Mouse (Mus musculus): ENCODE results near the gene Uchl1.

Uchl1 gene

GRCm38 (mm10) chr5:66676457-66677117, 696 bp downstream of the Uchl1 start:
- Histone ChIP-seq H3K27me3 (ENCODE audit: insufficient read depth, low read length) (peaks cover 13% of the 10 kb centered on the region), H3K4me3 (replicated peaks; ENCODE audit: low read length) (peak overlapping the region; percentile 92), H3K9me3 (ENCODE audit: low read length) (no peaks in the 10 kb centered on the region), H3K4me1 (replicated peaks; ENCODE audit: low read depth, low read length) (peaks cover 42% of the 10 kb centered on the region), H3K36me3 (ENCODE audit: insufficient read depth, low read length) (peaks cover 40% of the 10 kb centered on the region)
- TF ChIP-seq CTCF (conservative IDR thresholded peaks at IDR 0.05; ENCODE audit: low read length) (no peak), NANOG (IDR thresholded peaks at IDR 0.05; ENCODE audit: borderline replicate concordance, low read length) (no peak), POU5F1 (IDR thresholded peaks at IDR 0.05; ENCODE audit: borderline replicate concordance, low read length) (no peak)

GRCm38 (mm10) chr5:66677411-66678345, 1.8 kb downstream of the Uchl1 start:
- Histone ChIP-seq H3K4me3 (replicated peaks; ENCODE audit: low read length) (peak overlapping the region; percentile 92), H3K4me1 (replicated peaks; ENCODE audit: low read depth, low read length) (peaks cover 42% of the 10 kb centered on the region), H3K9me3 (ENCODE audit: low read length) (no peaks in the 10 kb centered on the region), H3K27me3 (ENCODE audit: insufficient read depth, low read length) (peaks cover 13% of the 10 kb centered on the region), H3K36me3 (ENCODE audit: insufficient read depth, low read length) (peaks cover 51% of the 10 kb centered on the region)
- TF ChIP-seq CTCF (conservative IDR thresholded peaks at IDR 0.05; ENCODE audit: low read length): peak; percentile 33
- TF ChIP-seq POU5F1 (IDR thresholded peaks at IDR 0.05; ENCODE audit: borderline replicate concordance, low read length): no peak

- H3K27me3 ChIP-seq (ENCODE audit: insufficient read depth, low read length): peaks cover 9% of the 10 kb centered on the region
- no peaks in the 10 kb centered on the region for H3K9me3 ChIP-seq (ENCODE audit: low read length)
- H3K36me3 ChIP-seq (ENCODE audit: insufficient read depth, low read length): peaks cover 66% of the 10 kb centered on the region
- 0 out of 2 replicates have a peak overlapping the region, but pooled peaks have one; percentile 10 for H3K4me3 ChIP-seq (replicated peaks; ENCODE audit: low read length)
- peaks cover 42% of the 10 kb centered on the region for H3K4me1 ChIP-seq (replicated peaks; ENCODE audit: low read depth, low read length)
- TF ChIP-seq POU5F1 (IDR thresholded peaks at IDR 0.05; ENCODE audit: borderline replicate concordance, low read length) (no peak), CTCF (conservative IDR thresholded peaks at IDR 0.05; ENCODE audit: low read length) (no peak), NANOG (IDR thresholded peaks at IDR 0.05; ENCODE audit: borderline replicate concordance, low read length) (no peak)
Observed at GRCm38 (mm10) chr5:66679222-66679621, 3.3 kb downstream of the Uchl1 start.

- Histone ChIP-seq H3K36me3 (ENCODE audit: insufficient read depth, low read length) (peaks cover 80% of the 10 kb centered on the region), H3K27me3 (ENCODE audit: insufficient read depth, low read length) (no peaks in the 10 kb centered on the region), H3K4me1 (replicated peaks; ENCODE audit: low read depth, low read length) (peaks cover 37% of the 10 kb centered on the region), H3K4me3 (replicated peaks; ENCODE audit: low read length) (no peak overlapping the region), H3K9me3 (ENCODE audit: low read length) (no peaks in the 10 kb centered on the region)
- TF ChIP-seq POU5F1 (IDR thresholded peaks at IDR 0.05; ENCODE audit: borderline replicate concordance, low read length) (no peak), CTCF (conservative IDR thresholded peaks at IDR 0.05; ENCODE audit: low read length) (no peak), NANOG (IDR thresholded peaks at IDR 0.05; ENCODE audit: borderline replicate concordance, low read length) (no peak)
Observed at GRCm38 (mm10) chr5:66685930-66686329, 10.0 kb downstream of the Uchl1 start.

DNA sequence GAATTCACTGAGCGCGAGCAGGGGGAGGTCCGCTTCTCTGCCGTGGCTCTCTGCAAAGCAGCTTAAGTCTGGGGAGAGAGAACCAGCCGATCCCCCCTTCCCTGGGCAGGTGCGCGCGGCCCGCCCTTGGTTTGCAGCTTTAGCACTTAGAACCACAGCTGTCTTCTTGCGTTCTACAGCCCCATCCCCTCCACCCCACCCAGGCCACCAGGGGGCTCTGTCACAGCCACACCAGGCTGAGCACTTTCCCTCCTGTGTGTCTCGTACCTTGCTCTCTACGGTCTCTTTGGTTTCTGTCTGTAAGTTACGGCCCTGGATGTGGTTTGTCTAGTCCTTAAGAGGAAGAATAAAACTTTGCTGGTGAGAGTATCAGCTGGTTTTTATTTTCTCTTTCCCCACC, 11.0 kb downstream of the Uchl1 start:
- peak overlapping the region; percentile 24; the same call in 1 of the 2 replicates for H3K4me3 ChIP-seq (replicated peaks; ENCODE audit: low read length)
- peaks cover 37% of the 10 kb centered on the region for H3K4me1 ChIP-seq (replicated peaks; ENCODE audit: low read depth, low read length)
- no peaks in the 10 kb centered on the region for H3K9me3 ChIP-seq (ENCODE audit: low read length)
- H3K36me3 ChIP-seq (ENCODE audit: insufficient read depth, low read length): peaks cover 71% of the 10 kb centered on the region
- no peaks in the 10 kb centered on the region for H3K27me3 ChIP-seq (ENCODE audit: insufficient read depth, low read length)
- TF ChIP-seq NANOG (IDR thresholded peaks at IDR 0.05; ENCODE audit: borderline replicate concordance, low read length): no peak
- no peak for TF ChIP-seq POU5F1 (IDR thresholded peaks at IDR 0.05; ENCODE audit: borderline replicate concordance, low read length)
- TF ChIP-seq CTCF (conservative IDR thresholded peaks at IDR 0.05; ENCODE audit: low read length): peak; percentile 53

DNA sequence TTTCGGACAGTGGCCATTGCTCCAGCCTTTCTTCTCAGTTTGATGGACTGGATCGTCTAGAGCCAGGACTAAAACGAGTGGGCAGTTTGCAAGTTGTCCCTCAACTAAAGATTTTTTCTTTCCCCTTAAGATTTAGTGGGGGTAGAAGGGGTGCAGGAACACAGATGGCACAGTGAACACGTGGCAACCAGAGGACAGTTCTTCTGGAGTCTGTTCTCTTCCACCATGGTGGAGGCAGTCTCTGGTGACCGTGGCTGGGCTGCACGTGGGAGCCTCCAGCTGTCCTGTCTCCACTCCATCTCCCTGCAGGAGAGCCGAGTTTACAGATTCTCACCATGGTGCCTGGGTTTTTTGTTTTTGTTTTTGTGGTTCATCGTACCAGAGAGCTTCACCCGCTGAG, 11.8 kb downstream of the Uchl1 start:
- no peak for TF ChIP-seq NANOG (IDR thresholded peaks at IDR 0.05; ENCODE audit: borderline replicate concordance, low read length)
- Histone ChIP-seq H3K9me3 (ENCODE audit: low read length) (no peaks in the 10 kb centered on the region), H3K4me3 (replicated peaks; ENCODE audit: low read length) (no peak overlapping the region), H3K27me3 (ENCODE audit: insufficient read depth, low read length) (no peaks in the 10 kb centered on the region), H3K4me1 (replicated peaks; ENCODE audit: low read depth, low read length) (peaks cover 37% of the 10 kb centered on the region), H3K36me3 (ENCODE audit: insufficient read depth, low read length) (peaks cover 62% of the 10 kb centered on the region)

DNA sequence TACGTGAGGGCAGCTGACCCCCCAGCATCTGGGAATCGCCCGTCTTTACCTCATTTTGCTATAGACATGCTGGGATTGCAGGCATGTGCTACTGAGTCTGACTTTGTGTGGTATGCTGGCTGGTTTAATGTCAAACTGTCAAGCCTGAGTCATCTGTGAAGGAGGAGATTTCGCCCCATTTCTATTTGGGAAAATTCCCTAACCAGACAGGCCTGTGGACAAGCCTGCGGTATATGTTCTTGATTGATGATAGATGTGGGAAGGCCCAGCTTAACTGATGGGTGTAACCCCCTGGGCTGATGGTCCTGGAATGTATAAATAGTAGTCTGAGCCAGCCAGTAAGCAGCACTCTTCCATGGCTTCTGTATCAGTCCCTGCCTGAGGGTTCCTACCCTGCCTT, 12.4 kb downstream of the Uchl1 start:
- Histone ChIP-seq H3K4me3 (replicated peaks; ENCODE audit: low read length) (no peak overlapping the region), H3K9me3 (ENCODE audit: low read length) (no peaks in the 10 kb centered on the region), H3K27me3 (ENCODE audit: insufficient read depth, low read length) (no peaks in the 10 kb centered on the region), H3K4me1 (replicated peaks; ENCODE audit: low read depth, low read length) (peaks cover 37% of the 10 kb centered on the region), H3K36me3 (ENCODE audit: insufficient read depth, low read length) (peaks cover 56% of the 10 kb centered on the region)
- TF ChIP-seq NANOG (IDR thresholded peaks at IDR 0.05; ENCODE audit: borderline replicate concordance, low read length) (no peak), POU5F1 (IDR thresholded peaks at IDR 0.05; ENCODE audit: borderline replicate concordance, low read length) (no peak), CTCF (conservative IDR thresholded peaks at IDR 0.05; ENCODE audit: low read length) (no peak)

- peak overlapping the region; percentile 72 for H3K4me3 ChIP-seq (replicated peaks; ENCODE audit: low read length)
- H3K9me3 ChIP-seq (ENCODE audit: low read length): no peaks in the 10 kb centered on the region
- TF ChIP-seq NANOG (IDR thresholded peaks at IDR 0.05; ENCODE audit: borderline replicate concordance, low read length): no peak
- TF ChIP-seq CTCF (conservative IDR thresholded peaks at IDR 0.05; ENCODE audit: low read length): no peak
- TF ChIP-seq POU5F1 (IDR thresholded peaks at IDR 0.05; ENCODE audit: borderline replicate concordance, low read length): no peak
- no peaks in the 10 kb centered on the region for H3K27me3 ChIP-seq (ENCODE audit: insufficient read depth, low read length)
- peaks cover 37% of the 10 kb centered on the region for H3K4me1 ChIP-seq (replicated peaks; ENCODE audit: low read depth, low read length)
- H3K36me3 ChIP-seq (ENCODE audit: insufficient read depth, low read length): peaks cover 41% of the 10 kb centered on the region
Observed at GRCm38 (mm10) chr5:66689796-66690195, 13.9 kb downstream of the Uchl1 start.

Data from E14TG2a.4 (cell line).